Comparison of ENCODE assay signal across 9 mouse cellular contexts in genomic region chr5:118483001-118483400, GRCm38 (mm10).
DNase-seq lines count a peak whose midpoint lies in the region; ATAC-seq lines count a peak whose summit lies in the region.
"Had no signal": no experiment of that assay in that cellular context is flagged by ENCODE, and none has a peak within 500 bp of the region (broad histone marks: within the 10 kb centered on the region; RNA-seq: fewer than 3 reads in every experiment).

No protein-coding gene starts in this region.

- no peak for ATAC-seq in CD4-positive, CD25-positive, alpha-beta regulatory T cell, adult 4 months

- DNase-seq in CD4-positive, CD25-positive, alpha-beta regulatory T cell, adult 2 months (ENCODE audit: low read depth, low spot score): peak; percentile 17
- DNase-seq in spleen, postnatal 36 days (ENCODE audit: low spot score in 2 of 2): peak; percentile 33 to 44
- DNase-seq in spleen, postnatal 4 days (ENCODE audit: low spot score in 2 of 2): no peak
- DNase-seq in kidney, postnatal 10 days: peak; percentile 55
- DNase-seq in cerebellum, postnatal 10 days: no peak
- DNase-seq in ovary, adult 18-20 months (ENCODE audit: low spot score): no peak
- DNase-seq in adrenal gland, postnatal 4 days (ENCODE audit: low spot score in 2 of 2): no peak
- DNase-seq: adrenal gland, adult 8-10 months had no signal

Comparison
In these comparisons a context has a peak if more than half of its experiments do, and no peak if none do; other contexts are left out.
1. DNase-seq: peak in CD4-positive, CD25-positive, alpha-beta regulatory T cell, adult 2 months (single experiment), spleen, postnatal 36 days (2 of 2) and kidney, postnatal 10 days (single experiment); none in spleen, postnatal 4 days (0 of 2), cerebellum, postnatal 10 days (0 of 2), ovary, adult 18-20 months (single experiment) and adrenal gland, postnatal 4 days (0 of 2).